Mouse (Mus musculus) retina, postnatal 1 day (tissue): ENCODE measurements around the gene Thbd.

Experiments used
- DNase-seq: peaks from one replicate; pipeline ENCODE4 v3.0.0-alpha.2; 2012

The Thbd gene

DNA sequence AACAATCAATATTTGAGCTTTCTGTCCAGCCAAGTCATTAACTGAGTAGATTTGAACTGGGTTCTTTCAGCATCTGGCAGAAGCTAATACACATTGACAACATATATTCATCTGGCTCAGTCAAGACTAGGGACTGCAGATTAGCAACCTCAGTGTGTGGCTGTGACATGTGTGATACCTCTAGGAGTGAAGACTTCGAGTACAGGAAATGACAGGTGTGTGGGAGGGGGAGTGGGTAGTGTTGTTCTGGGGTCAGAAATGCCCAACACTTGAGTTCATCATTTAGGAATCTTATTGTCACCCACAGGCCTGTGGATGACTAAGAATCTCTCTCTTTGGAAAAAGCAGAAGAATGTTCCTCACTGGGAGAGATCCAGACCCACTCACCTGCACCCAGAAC, 13.1 kb upstream of the Thbd start:
- DNase-seq: no peak

DNA sequence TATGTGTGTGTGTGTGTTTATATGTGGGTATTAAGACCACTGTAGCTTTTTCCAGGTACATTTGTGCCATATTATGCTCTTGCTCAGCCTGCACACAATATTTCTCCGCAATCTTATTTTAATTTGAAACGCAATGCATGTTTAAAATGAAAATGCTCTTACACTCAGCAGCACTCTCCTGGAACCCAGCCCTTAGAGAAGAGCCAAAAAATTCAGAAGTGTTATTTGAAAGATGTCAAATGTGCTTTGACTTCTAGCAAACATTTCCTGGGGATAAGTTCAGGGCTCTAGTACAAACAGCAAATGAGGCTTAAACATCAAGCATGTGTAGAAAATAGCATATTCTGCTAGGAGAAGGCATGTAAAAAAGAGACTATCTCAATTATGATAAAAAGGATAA, 11.8 kb upstream of the Thbd start:
- DNase-seq: no peak

DNA sequence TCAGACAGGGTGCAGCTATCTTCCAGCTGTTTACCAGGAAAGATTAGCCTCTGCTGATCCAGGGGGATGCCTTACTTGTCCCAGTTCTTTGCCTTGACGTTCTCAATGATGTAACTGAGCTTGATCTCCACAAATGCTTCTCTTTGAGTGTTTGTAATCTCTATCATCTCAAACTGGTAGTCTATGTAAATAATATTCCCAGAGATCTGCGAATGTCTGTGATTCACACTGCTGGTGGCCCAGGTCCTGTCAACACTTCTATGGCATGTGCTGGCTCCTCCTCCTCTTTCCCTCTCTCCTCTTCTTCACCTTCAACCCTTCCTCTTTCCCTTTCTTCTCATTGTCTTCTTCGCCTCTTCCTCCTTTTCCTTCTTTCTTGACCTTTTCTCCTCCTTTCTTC, 11.2 kb upstream of the Thbd start:
- no peak for DNase-seq

DNA sequence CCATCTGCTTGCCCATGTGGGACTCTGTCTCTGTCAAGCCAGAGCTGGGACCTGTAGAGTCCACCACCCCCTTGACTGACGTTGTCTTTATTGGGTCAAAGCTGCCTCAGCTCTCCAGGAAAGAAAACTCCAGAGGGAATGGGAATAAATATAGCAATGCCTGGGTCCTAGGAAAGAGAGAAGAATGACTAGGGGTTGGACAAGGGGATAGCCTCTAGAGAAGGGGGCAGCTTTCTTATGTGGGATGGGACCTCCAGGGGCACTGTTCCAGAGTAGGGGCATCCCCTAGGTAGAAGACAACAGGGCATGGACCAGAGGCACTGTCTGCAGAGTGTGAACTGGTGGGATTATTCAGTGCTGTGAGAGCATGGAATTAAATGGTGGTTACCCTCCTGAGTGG, 1.8 kb upstream of the Thbd start:
- DNase-seq: no peak

DNA sequence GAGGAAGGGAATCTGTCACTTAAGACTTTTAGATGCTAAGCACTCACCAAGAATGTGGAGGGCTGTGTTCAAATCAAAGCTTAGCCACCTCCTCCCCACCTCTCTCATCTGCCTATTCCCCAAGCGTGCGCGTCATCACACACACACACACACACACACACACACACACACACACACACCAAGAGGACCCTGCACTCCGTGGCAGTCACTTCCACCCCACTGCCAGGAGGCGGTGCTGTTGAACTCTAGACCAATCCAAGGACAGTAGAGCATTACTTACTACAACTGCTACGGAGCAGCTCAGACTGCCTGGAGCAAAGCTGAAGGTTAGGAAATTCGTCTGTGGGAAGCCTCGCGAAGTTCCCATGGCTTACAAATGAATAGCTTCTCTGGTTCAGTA, 1.2 kb upstream of the Thbd start:
- DNase-seq: peak; percentile 74

DNA sequence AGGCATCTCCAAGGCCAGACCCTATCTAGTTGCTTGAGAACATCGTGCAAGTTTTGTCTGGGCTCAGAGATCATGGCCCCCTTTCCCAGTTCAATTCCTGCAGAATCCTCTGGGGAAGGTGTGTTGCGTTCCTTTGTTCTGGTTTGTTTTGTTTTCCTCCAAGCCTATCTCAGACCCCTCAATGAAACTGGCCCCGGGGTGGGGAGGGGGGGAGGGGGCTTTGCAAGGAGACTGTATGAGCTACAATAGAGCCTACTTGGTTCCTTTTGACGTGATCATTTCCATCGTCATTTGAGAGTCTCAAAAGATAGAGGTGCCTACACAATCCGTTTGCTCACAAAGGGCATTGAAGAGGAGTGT, 753 bp upstream of the Thbd start:
- DNase-seq: peak; percentile 11

DNA sequence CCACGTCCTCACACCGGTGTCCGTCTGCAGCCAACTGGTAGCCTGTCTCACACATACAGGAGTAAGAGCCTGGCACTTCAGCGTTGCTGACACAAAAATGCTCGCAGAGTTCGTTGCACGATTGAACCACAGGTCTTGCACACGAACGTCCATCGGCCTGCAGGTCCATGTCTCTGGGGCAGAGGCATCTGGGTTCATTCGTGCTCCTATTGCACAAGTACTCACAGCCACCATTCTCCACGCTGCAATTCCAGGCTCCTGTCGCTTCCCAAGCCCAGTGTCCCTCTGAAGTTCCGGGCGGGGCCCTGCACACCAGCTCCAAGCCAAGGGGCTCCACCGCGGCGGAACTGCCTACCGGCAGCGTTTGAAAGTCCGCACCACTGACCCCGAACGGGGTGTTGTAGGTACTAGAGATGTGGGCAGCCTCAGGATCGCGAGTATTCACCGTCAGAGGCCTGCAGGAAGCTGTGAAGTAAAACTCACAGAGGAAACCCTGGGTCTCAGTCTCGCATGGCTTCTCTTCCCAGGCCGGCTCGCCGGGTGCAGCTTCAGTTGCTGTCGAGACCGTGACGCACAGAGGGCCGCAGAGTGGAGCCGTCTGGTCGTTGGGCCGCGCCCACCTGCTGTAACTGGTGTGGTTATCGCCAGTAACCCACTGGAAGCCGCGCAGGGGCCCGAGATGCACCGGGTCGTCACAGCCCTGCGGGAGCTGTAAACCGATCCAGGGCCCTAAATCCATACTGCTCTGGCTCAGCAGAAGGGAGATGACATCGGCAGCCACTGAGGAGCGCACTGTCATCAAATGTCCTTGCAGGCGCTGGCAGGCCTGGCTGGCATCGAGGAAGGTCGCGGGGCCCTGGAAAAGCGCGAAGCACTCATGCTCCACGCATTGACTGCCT, 768 bp downstream of the Thbd start:
- peak; percentile 42 for DNase-seq

DNA sequence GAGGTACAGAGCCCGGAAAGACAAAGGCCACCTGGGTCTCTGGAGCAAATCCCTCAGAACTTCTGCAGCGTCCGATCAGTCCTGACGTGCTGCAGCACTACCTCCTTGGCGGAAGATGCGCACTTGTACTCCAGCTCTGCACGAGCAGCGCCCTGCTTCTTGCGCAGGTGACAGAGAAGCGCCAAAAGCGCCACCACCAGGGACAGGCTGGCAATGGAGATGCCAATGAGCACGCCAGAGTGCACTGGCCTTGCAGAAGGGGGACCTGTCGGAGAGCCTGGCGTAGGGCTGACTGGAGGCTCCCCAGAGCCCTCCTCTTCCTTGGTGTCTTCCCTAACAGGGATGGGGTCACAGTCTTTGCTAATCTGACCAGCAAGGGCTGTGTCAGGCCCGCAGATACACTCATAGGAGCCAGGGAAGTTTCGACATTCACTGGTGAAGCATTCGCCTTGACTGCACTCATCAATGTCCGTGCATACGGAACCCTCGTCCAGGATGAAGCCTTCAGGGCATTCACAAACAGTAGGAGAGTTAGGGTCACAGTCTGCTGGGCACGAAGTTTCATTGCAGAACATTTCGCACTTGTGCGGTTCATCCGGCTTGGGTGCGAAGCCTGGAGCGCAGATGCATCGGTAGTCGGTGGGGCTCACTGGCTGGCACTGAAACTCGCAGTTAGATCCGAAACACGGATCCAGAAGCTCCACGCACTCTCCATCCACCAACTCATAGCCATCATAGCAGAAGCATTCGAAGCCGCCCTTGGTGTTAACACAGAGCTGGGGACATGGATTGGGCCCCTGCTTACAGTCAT, 1.6 kb downstream of the Thbd start:
- DNase-seq: peak; percentile 39

DNA sequence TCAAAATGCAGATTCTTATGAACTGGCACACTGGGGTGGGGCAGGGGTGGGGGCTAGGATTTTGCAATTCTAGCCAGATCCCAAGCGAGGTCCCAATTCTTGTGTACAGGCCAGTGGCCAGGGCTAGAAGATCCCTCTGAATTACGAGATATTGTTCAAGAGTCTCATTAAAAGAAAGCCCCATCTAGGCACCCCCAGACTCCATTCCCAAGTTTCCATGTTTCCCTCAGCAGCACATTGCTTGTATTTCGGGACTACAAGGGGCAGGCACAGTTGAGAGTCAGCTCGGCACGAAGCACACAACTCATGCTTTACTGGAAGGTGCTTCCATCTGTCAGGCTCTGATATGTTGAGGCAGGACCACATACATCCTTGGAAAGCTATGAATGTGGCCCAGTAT, 3.1 kb downstream of the Thbd start:
- no peak for DNase-seq

DNA sequence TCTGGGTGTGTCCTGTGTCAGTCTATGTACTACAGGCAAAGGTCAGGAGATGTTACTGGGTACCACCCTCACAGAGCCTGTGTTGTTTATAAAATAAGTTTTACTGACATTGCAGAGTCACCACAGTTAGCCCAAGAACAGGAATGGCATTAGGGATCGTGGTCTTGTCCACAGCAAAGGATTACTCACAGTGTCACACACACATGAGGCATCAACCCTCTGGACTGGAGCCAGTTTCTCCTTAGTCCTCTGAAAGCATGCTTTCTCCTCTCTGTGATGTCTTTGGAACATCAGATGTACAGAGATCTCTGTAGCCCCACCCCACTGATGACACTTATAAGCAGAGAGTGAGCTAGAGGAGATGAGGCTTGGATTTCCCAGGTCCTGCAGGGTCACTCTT, 5.8 kb downstream of the Thbd start:
- no peak for DNase-seq

DNA sequence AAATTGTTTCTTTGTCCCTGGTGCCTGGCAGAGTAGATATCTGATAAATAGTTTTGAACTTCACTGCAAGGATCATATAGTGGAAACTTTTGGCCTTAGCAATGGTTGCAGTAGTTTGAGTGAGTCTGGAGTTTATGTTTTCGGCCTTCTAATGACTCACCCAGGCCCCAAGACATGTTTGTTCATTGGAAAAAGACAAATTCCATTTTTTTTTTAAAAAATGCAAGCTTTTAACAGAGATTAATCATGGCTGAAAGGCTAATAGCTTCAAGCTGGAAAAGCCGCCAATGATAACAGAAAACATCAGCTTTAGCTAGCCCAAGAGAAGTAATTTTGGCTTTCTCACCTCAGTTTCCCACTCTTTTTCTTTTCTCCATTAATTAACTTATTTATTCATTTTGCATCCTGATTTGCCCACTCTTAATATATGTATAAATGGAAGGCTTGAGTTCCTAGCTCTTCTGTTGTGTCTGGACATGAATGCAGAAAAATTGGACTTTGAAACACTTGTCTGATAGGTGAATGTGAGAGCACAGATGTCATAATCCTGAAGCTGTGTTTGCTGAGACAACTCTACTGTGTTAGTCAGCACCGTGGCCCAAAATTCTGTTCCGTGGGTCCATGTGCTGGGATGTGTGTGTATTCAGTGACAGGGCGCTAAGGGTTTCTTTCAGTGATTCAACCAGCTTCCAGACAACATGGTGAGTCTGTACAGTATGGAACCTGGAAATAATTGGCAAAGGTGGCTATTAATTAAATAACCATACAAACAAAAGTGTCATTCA, 8.9 kb downstream of the Thbd start:
- no peak for DNase-seq

DNA sequence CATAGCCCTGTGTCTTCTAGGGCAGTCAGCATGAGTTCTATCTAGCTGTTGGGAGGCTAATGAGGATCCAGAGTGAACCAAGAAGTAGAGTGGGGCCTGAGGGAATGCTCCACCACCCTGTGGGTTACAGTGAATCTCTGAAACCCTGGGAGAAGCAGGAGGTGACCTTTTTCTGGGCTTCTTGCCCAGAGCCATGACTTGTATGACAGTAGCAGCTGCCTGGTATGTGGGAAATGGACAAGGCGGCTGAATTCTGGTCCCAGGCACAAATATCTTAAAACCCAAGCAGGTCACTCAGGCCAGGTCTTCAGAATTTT, 10.2 kb downstream of the Thbd start:
- no peak for DNase-seq

DNA sequence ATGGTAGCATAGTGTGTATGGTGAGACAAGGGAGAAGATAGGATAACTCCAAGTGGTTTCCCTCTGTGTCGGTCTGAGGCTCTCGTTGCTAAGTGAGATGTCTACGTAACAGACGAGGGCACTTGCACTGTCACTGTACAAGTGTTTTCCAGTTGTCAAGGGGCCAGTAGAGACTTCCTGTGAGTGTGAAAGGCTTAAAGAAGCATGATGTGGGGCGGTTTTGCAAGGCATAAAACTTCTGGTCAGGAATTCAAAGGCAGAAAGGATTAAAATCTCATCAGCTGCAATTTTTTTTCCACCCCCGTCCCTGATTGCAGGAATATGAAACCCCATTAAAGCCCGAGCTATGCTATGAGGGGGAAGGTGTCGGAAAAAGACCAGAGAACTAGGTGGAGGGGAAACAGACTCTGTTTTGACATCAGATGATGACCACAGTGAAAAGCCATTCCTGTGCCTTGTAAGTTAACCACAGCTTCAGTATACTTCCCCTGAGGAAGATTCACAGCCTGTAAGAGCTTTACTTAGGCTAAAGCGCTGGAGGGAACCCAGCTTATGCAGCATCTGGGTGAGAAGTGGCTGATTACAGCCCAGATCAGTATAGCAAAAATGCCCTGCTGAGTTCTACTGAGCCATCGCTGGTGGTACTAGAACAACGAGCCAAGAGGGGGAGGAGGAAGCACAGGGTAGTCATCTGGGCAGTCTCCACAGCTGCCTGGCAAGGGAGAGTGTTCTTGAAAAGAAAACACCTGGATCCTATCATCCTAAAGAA, 10.8 kb downstream of the Thbd start:
- DNase-seq: no peak

DNA sequence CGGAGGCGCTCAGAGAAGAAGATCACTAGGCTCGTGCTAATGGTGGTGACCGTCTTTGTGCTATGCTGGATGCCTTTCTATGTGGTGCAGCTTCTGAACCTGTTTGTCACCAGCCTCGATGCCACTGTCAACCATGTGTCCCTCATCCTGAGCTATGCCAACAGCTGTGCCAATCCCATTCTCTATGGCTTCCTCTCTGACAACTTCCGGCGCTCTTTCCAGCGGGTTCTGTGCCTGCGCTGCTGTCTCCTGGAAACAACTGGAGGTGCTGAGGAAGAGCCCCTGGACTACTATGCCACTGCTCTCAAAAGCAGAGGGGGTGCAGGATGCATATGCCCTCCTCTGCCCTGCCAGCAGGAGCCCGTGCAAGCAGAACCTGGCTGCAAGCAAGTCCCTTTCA, 11.8 kb downstream of the Thbd start:
- no peak for DNase-seq

DNA sequence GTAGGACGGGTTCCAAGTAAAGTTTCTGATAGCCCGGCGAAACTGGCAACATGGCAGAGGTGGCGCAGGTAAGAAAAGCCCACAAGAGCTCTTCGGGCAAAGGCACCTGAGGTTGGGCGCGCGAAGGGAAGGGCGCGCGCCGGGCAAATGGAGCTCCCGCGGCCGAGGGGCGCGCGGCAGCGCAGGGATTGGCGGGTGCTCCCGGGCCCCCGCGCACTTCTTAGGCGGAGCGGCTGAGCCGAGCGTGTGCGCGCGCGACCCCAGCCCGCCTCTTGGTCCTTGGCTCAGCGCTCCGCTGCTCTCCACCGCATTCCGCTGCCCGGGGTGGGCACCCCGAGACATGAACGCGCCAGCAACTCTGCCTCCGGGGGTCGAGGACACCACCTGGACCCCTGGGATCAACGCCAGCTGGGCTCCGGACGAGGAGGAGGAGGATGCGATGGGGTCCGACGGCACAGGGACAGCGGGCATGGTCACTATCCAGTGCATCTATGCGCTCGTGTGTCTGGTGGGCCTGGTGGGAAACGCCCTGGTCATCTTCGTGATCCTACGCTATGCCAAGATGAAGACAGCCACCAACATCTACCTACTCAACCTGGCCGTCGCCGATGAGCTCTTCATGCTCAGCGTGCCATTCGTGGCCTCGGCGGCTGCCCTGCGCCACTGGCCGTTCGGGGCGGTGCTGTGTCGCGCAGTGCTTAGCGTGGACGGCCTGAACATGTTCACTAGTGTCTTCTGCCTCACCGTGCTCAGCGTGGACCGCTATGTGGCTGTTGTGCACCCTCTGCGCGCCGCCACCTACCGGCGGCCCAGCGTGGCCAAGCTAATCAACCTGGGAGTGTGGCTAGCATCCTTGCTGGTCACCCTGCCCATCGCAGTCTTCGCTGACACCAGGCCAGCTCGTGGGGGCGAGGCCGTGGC, 12.6 kb downstream of the Thbd start, which contains the start of gene Sstr4:
Gene Sstr4 (plus strand): TSS at position 214 of the 921 bp plus-strand sequence.
- peak; percentile 59 for DNase-seq

DNA sequence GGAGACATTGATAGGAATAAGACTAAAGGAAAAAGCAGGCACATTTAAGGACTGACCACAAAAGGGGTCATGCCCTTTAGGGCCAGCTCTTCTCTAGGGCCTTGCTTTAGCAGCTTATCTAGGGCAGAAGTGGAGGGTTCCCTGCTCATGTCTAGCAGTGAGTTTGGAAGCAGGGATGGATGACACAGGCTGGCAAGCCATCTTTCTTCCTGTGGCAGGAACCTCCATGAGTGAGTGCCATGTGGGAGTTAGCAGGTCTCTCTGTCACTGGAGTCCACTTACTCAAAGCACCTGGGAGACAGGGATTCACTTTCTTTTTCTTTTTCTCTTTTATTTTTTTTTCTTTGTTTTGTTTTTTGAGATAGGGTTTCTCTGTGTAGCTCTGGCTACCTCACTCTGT, 14.1 kb downstream of the Thbd start:
- DNase-seq: no peak

DNA sequence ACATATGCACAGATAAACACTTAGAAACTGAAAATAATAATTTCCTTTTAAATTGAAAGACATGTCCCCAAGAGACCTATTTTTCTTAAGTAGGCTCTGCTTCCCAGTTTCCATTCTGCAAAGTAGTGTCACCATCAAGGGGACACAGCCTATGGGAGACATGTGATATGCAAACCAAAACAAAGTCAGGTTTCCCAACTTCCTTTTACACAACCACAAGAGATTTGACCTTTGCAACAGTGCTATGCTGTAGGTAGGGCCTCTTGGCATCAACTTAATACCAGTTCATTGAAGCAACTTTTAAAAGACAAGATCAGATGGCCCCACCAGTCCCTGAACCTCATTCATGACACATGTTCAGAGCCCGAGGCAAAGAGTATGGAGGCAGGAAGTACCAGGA, 14.8 kb downstream of the Thbd start:
- no peak for DNase-seq

DNA sequence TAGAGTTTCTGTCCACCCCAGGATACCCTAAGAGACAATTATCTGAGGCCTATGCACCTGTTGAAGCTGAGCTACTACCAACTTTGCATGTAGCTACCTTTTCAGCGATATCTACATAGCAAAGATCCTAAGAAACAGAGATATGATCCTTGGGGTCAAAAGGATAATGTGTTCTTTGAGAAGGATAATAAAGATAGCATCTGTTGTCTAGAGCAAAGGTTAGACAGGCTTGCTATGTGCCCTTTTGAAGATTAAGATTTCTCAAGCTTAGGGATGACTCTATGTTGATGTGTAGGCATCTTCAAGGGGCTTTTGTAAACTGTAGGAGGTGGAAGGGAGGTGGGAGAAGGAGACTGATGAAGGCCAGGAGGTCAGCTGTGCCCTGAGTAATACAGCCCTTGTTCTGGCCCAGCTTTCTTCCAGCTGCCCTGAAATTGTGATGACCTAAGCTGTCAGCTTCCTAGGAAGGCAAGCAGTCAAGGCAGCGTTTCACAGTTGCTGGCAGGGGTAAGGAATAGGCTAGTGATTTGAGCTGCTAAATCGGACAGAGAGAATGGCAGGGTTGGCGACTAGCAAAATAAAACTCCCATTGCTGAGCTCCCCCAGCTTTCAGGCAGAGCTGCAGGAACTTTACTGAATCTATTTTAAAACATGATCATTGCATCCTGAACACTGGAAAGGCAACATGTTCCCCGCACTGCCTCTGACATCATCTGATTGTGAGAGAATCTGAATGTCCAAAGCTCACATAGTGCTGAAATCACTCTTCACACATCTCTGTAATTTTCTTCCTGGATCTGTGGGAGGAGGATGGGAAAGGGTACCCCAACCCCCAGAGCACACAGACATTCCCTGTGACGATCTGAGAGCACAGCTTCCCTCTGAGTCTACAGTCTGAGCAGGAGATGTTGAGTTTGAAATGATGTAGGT, 20.1 kb downstream of the Thbd start:
- no peak for DNase-seq

DNA sequence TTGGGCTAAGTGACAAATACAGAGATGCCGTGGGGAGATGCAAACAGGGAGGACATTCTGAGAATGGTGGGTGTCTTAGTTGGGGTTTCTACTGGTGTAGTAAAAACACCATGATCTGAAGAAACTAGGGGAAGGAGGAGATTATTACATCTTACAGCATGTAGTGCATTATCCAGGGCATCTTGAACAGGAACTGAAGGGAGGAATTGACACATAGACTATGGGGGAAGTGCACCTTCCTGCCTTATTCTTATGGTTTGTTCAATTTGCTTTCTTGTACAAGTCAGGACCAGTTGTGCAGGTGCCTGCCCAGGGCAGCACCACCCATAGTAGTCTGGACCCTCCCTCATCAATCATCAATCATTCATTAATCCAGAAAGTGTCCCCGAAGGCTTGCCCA, 21.1 kb downstream of the Thbd start:
- DNase-seq: no peak

DNA sequence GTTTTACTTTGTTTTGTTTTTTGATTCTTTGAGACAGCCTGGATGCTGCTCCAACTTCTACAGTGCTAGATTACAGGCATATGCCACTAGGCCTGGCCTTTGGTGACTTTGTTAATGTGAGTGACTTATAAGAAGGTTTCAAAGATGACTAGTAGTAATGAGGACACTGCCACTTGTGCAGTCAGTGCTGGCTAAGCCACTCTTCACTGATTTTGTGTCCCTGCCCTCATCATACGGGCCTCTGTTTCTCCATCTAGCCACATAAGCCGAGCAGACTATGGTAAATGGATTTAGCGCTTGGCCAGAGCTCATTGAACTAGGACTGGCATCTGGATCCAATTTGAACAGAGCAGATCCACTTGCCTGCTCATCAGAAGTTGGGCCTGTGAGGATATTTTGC, 21.5 kb downstream of the Thbd start:
- DNase-seq: no peak

DNA sequence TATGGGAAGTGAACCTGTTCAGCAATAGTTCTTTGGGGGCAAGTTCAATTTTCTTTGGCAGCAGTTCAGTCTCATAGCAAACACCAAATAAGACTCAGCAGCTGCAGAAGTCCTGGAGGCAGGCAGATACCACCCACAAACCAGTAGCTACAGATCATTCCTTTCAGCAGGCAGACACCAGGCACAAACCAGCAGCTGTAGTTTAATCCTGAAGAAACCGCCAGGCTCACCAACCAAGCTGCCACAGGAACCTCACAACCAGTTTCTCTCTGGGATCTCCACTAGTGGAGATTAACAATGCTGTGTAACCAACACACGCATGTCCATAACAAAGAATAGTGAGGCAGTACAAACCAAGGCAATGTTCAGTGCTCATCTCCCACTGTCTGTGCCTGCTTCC, 26.9 kb downstream of the Thbd start:
- DNase-seq: no peak
